Comparison of ENCODE assay signal across 8 mouse cellular contexts in genomic region chr13:39440907-39441306, GRCm38 (mm10).
A peak's percentile ranks its signal among the peaks of the same experiment; 100 is the strongest.
DNase-seq lines count a peak whose midpoint lies in the region; ATAC-seq lines count a peak whose summit lies in the region.

No protein-coding gene starts in this region.

- no peak overlapping the region for H3K9ac ChIP-seq in embryonic facial prominence, embryonic 12.5 days
- H3K9ac ChIP-seq in hindbrain, embryonic 11.5 days (ENCODE audit: low read depth, low read length), result no peak overlapping the region

- ATAC-seq in CD4-positive, CD25-positive, alpha-beta regulatory T cell, adult 4 months, result no peak
- ATAC-seq in embryonic facial prominence, embryonic 12.5 days (ENCODE audit: insufficient number of reproducible peaks, insufficient read depth, low FRiP score, low TSS enrichment), result 0 out of 2 replicates have a peak, but pooled peaks have one; percentile 10
- ATAC-seq in hindbrain, embryonic 11.5 days (ENCODE audit: low FRiP score), result no peak
- peak; percentile 96 for ATAC-seq in megakaryocyte progenitor cell, adult 5-6 weeks (replicated peaks; ENCODE audit: poor library complexity)

- H3K4me2 ChIP-seq in embryonic facial prominence, embryonic 12.5 days (replicated peaks), result no peak overlapping the region
- no peak overlapping the region for H3K4me2 ChIP-seq in hindbrain, embryonic 11.5 days (replicated peaks; ENCODE audit: low read depth, low read length)

- no peak overlapping the region for H3K4me3 ChIP-seq in embryonic facial prominence, embryonic 12.5 days
- H3K4me3 ChIP-seq in hindbrain, embryonic 11.5 days (ENCODE audit: low read depth, low read length), result no peak overlapping the region

- no peaks in the 10 kb centered on the region for H3K4me1 ChIP-seq in embryonic facial prominence, embryonic 12.5 days
- no peaks in the 10 kb centered on the region for H3K4me1 ChIP-seq in hindbrain, embryonic 11.5 days (replicated peaks; ENCODE audit: control insufficient read depth, insufficient read depth, low read length)

- 0 out of 2 replicates have a peak, but pooled peaks cover 11% of the 10 kb centered on the region for H3K27me3 ChIP-seq in embryonic facial prominence, embryonic 12.5 days
- no peaks in the 10 kb centered on the region for H3K27me3 ChIP-seq in hindbrain, embryonic 11.5 days (ENCODE audit: control insufficient read depth, insufficient read depth, low read length)

- H3K27ac ChIP-seq in embryonic facial prominence, embryonic 12.5 days, result no peak overlapping the region
- H3K27ac ChIP-seq in hindbrain, embryonic 11.5 days (ENCODE audit: low read depth, low read length), result no peak overlapping the region

- WGBS in embryonic facial prominence, embryonic 12.5 days, result 29% methylated on average over 8 of the region's 8 CpGs
- 28% methylated on average over 8 of the region's 8 CpGs for whole genome bisulfite sequencing in hindbrain, embryonic 11.5 days

- H3K9me3 ChIP-seq in embryonic facial prominence, embryonic 12.5 days, result no peaks in the 10 kb centered on the region
- H3K9me3 ChIP-seq in hindbrain, embryonic 11.5 days (ENCODE audit: control insufficient read depth, low read length), result no peaks in the 10 kb centered on the region

- H3K36me3 ChIP-seq in embryonic facial prominence, embryonic 12.5 days, result no peaks in the 10 kb centered on the region
- H3K36me3 ChIP-seq in hindbrain, embryonic 11.5 days (ENCODE audit: control insufficient read depth, insufficient read depth, low read length), result no peaks in the 10 kb centered on the region

- DNase-seq in CD4-positive, CD25-positive, alpha-beta regulatory T cell, adult 2 months (ENCODE audit: low read depth, low spot score), result peak; percentile 29
- DNase-seq in adrenal gland, postnatal 4 days (ENCODE audit: low spot score in 2 of 2), result peak; percentile 10 to 23
- DNase-seq in hindbrain, embryonic 11.5 days (ENCODE audit: low spot score), result peak; percentile 76
- peak; percentile 58 to 77 for DNase-seq in layer of hippocampus, postnatal 25 days (ENCODE audit: extremely low spot score in 1 of 2, low spot score in 1 of 2)
- peak; percentile 13 to 64 for DNase-seq in spleen, postnatal 4 days (ENCODE audit: low spot score in 2 of 2)

Comparison
In these comparisons a context has a peak if more than half of its experiments do, and no peak if none do; other contexts are left out.
1. DNase-seq: peak in every context shown above with its lines; median percentile 76 in hindbrain, embryonic 11.5 days; 68 in layer of hippocampus, postnatal 25 days; 38 in spleen, postnatal 4 days; 29 in CD4-positive, CD25-positive, alpha-beta regulatory T cell, adult 2 months; 16 in adrenal gland, postnatal 4 days.
2. ATAC-seq: peak in embryonic facial prominence, embryonic 12.5 days (single experiment) and megakaryocyte progenitor cell, adult 5-6 weeks (single experiment); none in CD4-positive, CD25-positive, alpha-beta regulatory T cell, adult 4 months (single experiment) and hindbrain, embryonic 11.5 days (single experiment).